ENCODE assay signal across 26 mouse cellular contexts in genomic region chr14:75791372-75791771, GRCm38 (mm10). TPM values are rescaled to one million over a fixed set of nuclear protein-coding genes. Genes with fewer than 3 reads are reported as not detected.
DNase-seq lines count a peak whose midpoint lies in the region; ATAC-seq and TF ChIP-seq lines count a peak whose summit lies in the region.
"Had no signal": no experiment of that assay in that cellular context is flagged by ENCODE, and none has a peak within 500 bp of the region (broad histone marks: within the 10 kb centered on the region; RNA-seq: fewer than 3 reads in every experiment).

No protein-coding gene starts in this region.

- TF ChIP-seq POLR2A in bone marrow macrophage, adult 2 months (IDR thresholded peaks at IDR 0.05; ENCODE audit: borderline replicate concordance, low read depth, low read length): no peak
- TF ChIP-seq POLR2A in myocyte (IDR thresholded peaks at IDR 0.05; ENCODE audit: insufficient read length, low read depth): no peak

- TF ChIP-seq CTCF in gastrocnemius, adult 2 months (IDR thresholded peaks at IDR 0.05): no peak
- TF ChIP-seq CTCF in bone marrow macrophage, adult 2 months (IDR thresholded peaks at IDR 0.05; ENCODE audit: low read depth, low read length): no peak

- H3K9ac ChIP-seq in hindbrain, embryonic 11.5 days (ENCODE audit: low read depth, low read length): no peak overlapping the region
- H3K9ac ChIP-seq: embryonic facial prominence, embryonic 13.5 days; embryonic facial prominence, embryonic 15.5 days; forebrain, embryonic 12.5 days had no signal

- H3K79me2 ChIP-seq in myocyte (ENCODE audit: control insufficient read depth, insufficient read depth): no peaks in the 10 kb centered on the region

- 94% methylated on average over 3 of the region's 3 CpGs for WGBS in hindbrain, embryonic 11.5 days

- H3K9me3 ChIP-seq in hindbrain, embryonic 11.5 days (ENCODE audit: control insufficient read depth, low read length): no peaks in the 10 kb centered on the region
- H3K9me3 ChIP-seq: embryonic facial prominence, embryonic 13.5 days; embryonic facial prominence, embryonic 15.5 days; forebrain, embryonic 10.5 days; forebrain, embryonic 12.5 days had no signal

- no peaks in the 10 kb centered on the region for H3K36me3 ChIP-seq in myocyte (ENCODE audit: control insufficient read depth, insufficient read depth)
- H3K36me3 ChIP-seq in hindbrain, embryonic 11.5 days (ENCODE audit: control insufficient read depth, insufficient read depth, low read length): no peaks in the 10 kb centered on the region
- H3K36me3 ChIP-seq: embryonic facial prominence, embryonic 13.5 days; embryonic facial prominence, embryonic 15.5 days; forebrain, embryonic 10.5 days; forebrain, embryonic 12.5 days had no signal

- no peak for ATAC-seq in hindbrain, embryonic 11.5 days (ENCODE audit: low FRiP score)
- ATAC-seq: activated CD4-positive, CD25-positive, alpha-beta regulatory T cell, adult 4 months; forebrain, embryonic 14.5 days; forebrain, embryonic 16.5 days; Patski had no signal

- H3K4me1 ChIP-seq in bone marrow macrophage, adult 2 months (ENCODE audit: control insufficient read depth, insufficient read depth, low read length): peaks cover 19% of the 10 kb centered on the region
- no peaks in the 10 kb centered on the region for H3K4me1 ChIP-seq in hindbrain, embryonic 11.5 days (replicated peaks; ENCODE audit: control insufficient read depth, insufficient read depth, low read length)
- H3K4me1 ChIP-seq: embryonic facial prominence, embryonic 15.5 days; forebrain, embryonic 12.5 days had no signal

- intact Hi-C loops in gastrocnemius, adult 2 months (cut with DNase I): no loop called here
- intact Hi-C loops in gastrocnemius, postnatal 14 days (cut with DNase I; ENCODE audit: low total_unique reads): no loop called here

- no peak overlapping the region for H3ac ChIP-seq in myocyte (ENCODE audit: control insufficient read depth, insufficient read length)

- no peaks in the 10 kb centered on the region for H3K27me3 ChIP-seq in myocyte (ENCODE audit: control insufficient read depth, insufficient read depth, insufficient read length)
- no peaks in the 10 kb centered on the region for H3K27me3 ChIP-seq in hindbrain, embryonic 11.5 days (ENCODE audit: control insufficient read depth, insufficient read depth, low read length)
- H3K27me3 ChIP-seq: Patski had no signal

- peak overlapping the region; percentile 71; the same call in 1 of the 2 replicates for H3K27ac ChIP-seq in gastrocnemius, adult 2 months
- H3K27ac ChIP-seq in bone marrow macrophage, adult 2 months (ENCODE audit: insufficient read depth, low read depth, low read length): peak overlapping the region; percentile 64
- no peak overlapping the region for H3K27ac ChIP-seq in hindbrain, embryonic 11.5 days (ENCODE audit: low read depth, low read length)
- H3K27ac ChIP-seq: embryonic facial prominence, embryonic 13.5 days; embryonic facial prominence, embryonic 15.5 days; forebrain, embryonic 10.5 days; forebrain, embryonic 12.5 days had no signal

- no peak for DNase-seq in gastrocnemius, adult 2 months
- DNase-seq in gastrocnemius, postnatal 14 days: no peak
- DNase-seq in 416B (ENCODE audit: low read depth): peak; percentile 69
- DNase-seq in hindbrain, embryonic 11.5 days (ENCODE audit: low spot score): no peak
- no peak for DNase-seq in testis, postnatal 14 days (ENCODE audit: low spot score)
- DNase-seq: adrenal gland, adult 8-10 months; adrenal gland, postnatal 14 days; adrenal gland, postnatal 36 days; cerebellum, adult 11 months; cerebellum, adult 18-20 months; cerebellum, adult 8-10 months; cerebellum, adult 9-11 months; cerebellum, postnatal 14 days; cerebellum, postnatal 36 days; embryo, embryonic 11 days had no signal

- H3K4me2 ChIP-seq in myocyte (ENCODE audit: low read depth): no peak overlapping the region
- H3K4me2 ChIP-seq in hindbrain, embryonic 11.5 days (replicated peaks; ENCODE audit: low read depth, low read length): no peak overlapping the region
- H3K4me2 ChIP-seq: embryonic facial prominence, embryonic 13.5 days; embryonic facial prominence, embryonic 15.5 days; forebrain, embryonic 12.5 days had no signal

- no peak overlapping the region for H3K4me3 ChIP-seq in gastrocnemius, adult 2 months
- no peak overlapping the region for H3K4me3 ChIP-seq in bone marrow macrophage, adult 2 months (ENCODE audit: insufficient read depth, low read length)
- no peak overlapping the region for H3K4me3 ChIP-seq in myocyte
- no peak overlapping the region for H3K4me3 ChIP-seq in hindbrain, embryonic 11.5 days (ENCODE audit: low read depth, low read length)
- H3K4me3 ChIP-seq: embryonic facial prominence, embryonic 13.5 days; embryonic facial prominence, embryonic 15.5 days; erythroblast, embryonic 14.5 days; forebrain, embryonic 10.5 days; forebrain, embryonic 12.5 days had no signal

TF ChIP-seq in myocyte, 11 proteins besides CTCF, POLR2A, EP300 and RAD21:
- TF ChIP-seq CEBPB (IDR thresholded peaks at IDR 0.05; ENCODE audit: insufficient read depth, poor library complexity, severe bottlenecking) (peak; percentile 56; the same call in 1 of the 2 replicates), SRF (IDR thresholded peaks at IDR 0.05; ENCODE audit: control insufficient read depth, insufficient read length, low read depth) (no peak), USF1 (IDR thresholded peaks at IDR 0.05; ENCODE audit: low read depth) (no peak), E2F4 (IDR thresholded peaks at IDR 0.05; ENCODE audit: insufficient read depth) (no peak), REST (IDR thresholded peaks at IDR 0.05; ENCODE audit: insufficient read depth, insufficient read length) (no peak), MYOD1 (IDR thresholded peaks at IDR 0.05; ENCODE audit: control insufficient read depth in 1 of 3, insufficient read length in 2 of 3, low read depth in 2 of 3) (no peak), TCF12 (IDR thresholded peaks at IDR 0.05; ENCODE audit: insufficient read depth, poor library complexity, severe bottlenecking) (no peak)

RNA-seq across cellular contexts. Expression of gene Slc25a30, which starts 4.5 kb away (rescaled TPM):
- total RNA-seq in gastrocnemius, adult 2 months (2021): 10 to 100 TPM in 1 of 2 experiments, 1 to 10 TPM in 1; 6.6 to 10.5 TPM
- total RNA-seq in gastrocnemius, postnatal 14 days (2021): 1 to 10 TPM; 7.8 to 9.6 TPM
- polyA plus RNA-seq in bone marrow macrophage, adult 2 months (2012; ENCODE audit: insufficient read depth, insufficient read length, missing spikeins): 26.8 and 33.3 TPM in 2 replicates
- polyA plus RNA-seq in myocyte (2012; fragmentation: generic; extraction: Trizol): 13.0 TPM
- 9.3 and 11.3 TPM in 2 replicates for polyA plus RNA-seq in hindbrain, embryonic 11.5 days (2014; fragmentation: Nextera tagmentation; extraction: Ambion mirVana)

RNA-seq across cellular contexts. Expression of gene Cog3, which starts 37.1 kb away (rescaled TPM):
- total RNA-seq in gastrocnemius, adult 2 months (2021): 1 to 10 TPM; 7.0 to 8.6 TPM
- total RNA-seq in gastrocnemius, postnatal 14 days (2021): 1 to 10 TPM; 8.3 to 9.3 TPM
- polyA plus RNA-seq in bone marrow macrophage, adult 2 months (2012; ENCODE audit: insufficient read depth, insufficient read length, missing spikeins): 14.6 and 15.3 TPM in 2 replicates
- 7.7 TPM for polyA plus RNA-seq in myocyte (2012; fragmentation: generic; extraction: Trizol)
- 23.2 and 28.2 TPM in 2 replicates for polyA plus RNA-seq in hindbrain, embryonic 11.5 days (2014; fragmentation: Nextera tagmentation; extraction: Ambion mirVana)

RNA-seq across cellular contexts. Expression of gene Tpt1, which starts 53.5 kb away (rescaled TPM):
- 1,000 to 10,000 TPM; 3,630 to 4,350 TPM for total RNA-seq in gastrocnemius, adult 2 months (2021)
- total RNA-seq in gastrocnemius, postnatal 14 days (2021): 1,000 to 10,000 TPM; 3,074 to 3,192 TPM
- polyA plus RNA-seq in bone marrow macrophage, adult 2 months (2012; ENCODE audit: insufficient read depth, insufficient read length, missing spikeins): 3,849 and 4,223 TPM in 2 replicates
- 6,214 TPM for polyA plus RNA-seq in myocyte (2012; fragmentation: generic; extraction: Trizol)
- 1,005 and 1,072 TPM in 2 replicates for polyA plus RNA-seq in hindbrain, embryonic 11.5 days (2014; fragmentation: Nextera tagmentation; extraction: Ambion mirVana)
